ENCODE assay signal across 9 mouse cellular contexts in genomic region chr15:100263246-100263905, GRCm38 (mm10). TPM values are rescaled to one million over a fixed set of nuclear protein-coding genes. Genes with fewer than 3 reads are reported as not detected.
DNase-seq lines count a peak whose midpoint lies in the region; ATAC-seq and TF ChIP-seq lines count a peak whose summit lies in the region.
"Had no signal": no experiment of that assay in that cellular context is flagged by ENCODE, and none has a peak within 500 bp of the region (broad histone marks: within the 10 kb centered on the region; RNA-seq: fewer than 3 reads in every experiment).

No protein-coding gene starts in this region.

- no peak overlapping the region for H3K27ac ChIP-seq in layer of hippocampus, adult 2 months
- H3K27ac ChIP-seq: liver, embryonic 15.5 days had no signal

- peak; percentile 87 for ATAC-seq in megakaryocyte progenitor cell, adult 5-6 weeks (replicated peaks; ENCODE audit: poor library complexity)

- no peak overlapping the region for H3K4me3 ChIP-seq in layer of hippocampus, adult 2 months
- H3K4me3 ChIP-seq: liver, embryonic 15.5 days had no signal

- peak; percentile 80 for TF ChIP-seq CTCF in layer of hippocampus, adult 2 months (conservative IDR thresholded peaks at IDR 0.05)

- DNase-seq in adrenal gland, postnatal 14 days, result peak; percentile 16
- DNase-seq in adrenal gland, adult 18-20 months (ENCODE audit: low spot score in 2 of 2), result no peak
- no peak for DNase-seq in layer of hippocampus, adult 2 months (ENCODE audit: low spot score in 2 of 2)
- no peak for DNase-seq in layer of hippocampus, adult 8-10 months (ENCODE audit: low spot score in 2 of 2)
- peak; percentile 14 to 19 for DNase-seq in cerebellum, postnatal 36 days
- DNase-seq in right cerebral cortex, postnatal 10 days (ENCODE audit: low spot score in 2 of 2), result no peak
- DNase-seq in ovary, postnatal 10 days (ENCODE audit: low spot score), result no peak

RNA-seq across cellular contexts. Expression of gene Tmprss12, which starts 17.3 kb away (rescaled TPM):
- total RNA-seq in adrenal gland, postnatal 14 days (2021), result not detected in 2 replicates
- total RNA-seq in adrenal gland, adult 18-20 months (2021), result not detected
- not detected for total RNA-seq in layer of hippocampus, adult 2 months (2021)
- total RNA-seq in layer of hippocampus, adult 8-10 months (2022), result not detected
- not detected in 2 replicates for total RNA-seq in megakaryocyte progenitor cell, adult 5-6 weeks (2015)
- not detected in 2 replicates for total RNA-seq in megakaryocyte progenitor cell, adult 5-6 weeks (2017)

RNA-seq across cellular contexts. Expression of gene Atf1, which starts 35.8 kb away (rescaled TPM):
- total RNA-seq in adrenal gland, postnatal 14 days (2021), result 54.4 and 57.4 TPM in 2 replicates
- 10 to 100 TPM; 59.2 to 62.5 TPM for total RNA-seq in adrenal gland, adult 18-20 months (2021)
- total RNA-seq in layer of hippocampus, adult 2 months (2021), result 10 to 100 TPM; 22.5 to 24.2 TPM
- 10 to 100 TPM; 24.1 to 28.2 (median 25.9) TPM for total RNA-seq in layer of hippocampus, adult 8-10 months (2022)
- total RNA-seq in megakaryocyte progenitor cell, adult 5-6 weeks (2015), result 92.3 and 95.8 TPM in 2 replicates
- 65.7 and 80.7 TPM in 2 replicates for total RNA-seq in megakaryocyte progenitor cell, adult 5-6 weeks (2017)

RNA-seq across cellular contexts. Expression of gene Mettl7a1, which starts 40.6 kb away (rescaled TPM):
- 83.1 and 102 TPM in 2 replicates for total RNA-seq in adrenal gland, postnatal 14 days (2021)
- 100 to 1,000 TPM; 124 to 127 TPM for total RNA-seq in adrenal gland, adult 18-20 months (2021)
- 10 to 100 TPM; 31.5 to 36.8 TPM for total RNA-seq in layer of hippocampus, adult 2 months (2021)
- total RNA-seq in layer of hippocampus, adult 8-10 months (2022), result 10 to 100 TPM; 35.0 to 49.9 (median 40.9) TPM
- 15.0 and 17.7 TPM in 2 replicates for total RNA-seq in megakaryocyte progenitor cell, adult 5-6 weeks (2015)
- total RNA-seq in megakaryocyte progenitor cell, adult 5-6 weeks (2017), result 49.5 and 63.2 TPM in 2 replicates

Comparison
In these comparisons a context has a peak if more than half of its experiments do, and no peak if none do; other contexts are left out.
1. DNase-seq: peak in adrenal gland, postnatal 14 days (single experiment) and cerebellum, postnatal 36 days (2 of 2); none in adrenal gland, adult 18-20 months (0 of 2), layer of hippocampus, adult 2 months (0 of 2), layer of hippocampus, adult 8-10 months (0 of 2), right cerebral cortex, postnatal 10 days (0 of 2) and ovary, postnatal 10 days (single experiment).